In genomic region chr4:83501037-83501430, GRCm38 (mm10) we compare ENCODE assay signal across 7 mouse cellular contexts. TPM values are rescaled to one million over a fixed set of nuclear protein-coding genes. Genes with fewer than 3 reads are reported as not detected.
DNase-seq lines count a peak whose midpoint lies in the region; ATAC-seq lines count a peak whose summit lies in the region.

No protein-coding gene starts in this region.

- ATAC-seq in liver, embryonic 11.5 days (replicated peaks; ENCODE audit: low FRiP score) = no peak
- no peak for ATAC-seq in liver, embryonic 12.5 days
- ATAC-seq in forebrain, embryonic 14.5 days = peak; percentile 62
- ATAC-seq in limb, embryonic 12.5 days (ENCODE audit: insufficient number of reproducible peaks, insufficient read depth, low FRiP score, low TSS enrichment, low read depth) = no peak
- ATAC-seq in stomach, embryonic 16.5 days (ENCODE audit: insufficient read depth, low FRiP score) = no peak

- H3K36me3 ChIP-seq in liver, embryonic 11.5 days (ENCODE audit: control insufficient read depth, insufficient read depth, low read length) = no peaks in the 10 kb centered on the region
- H3K36me3 ChIP-seq in liver, embryonic 12.5 days = no peaks in the 10 kb centered on the region
- H3K36me3 ChIP-seq in forebrain, embryonic 14.5 days (ENCODE audit: control insufficient read depth, insufficient read depth, low read length) = no peaks in the 10 kb centered on the region
- no peaks in the 10 kb centered on the region for H3K36me3 ChIP-seq in limb, embryonic 12.5 days
- H3K36me3 ChIP-seq in stomach, embryonic 16.5 days (ENCODE audit: control insufficient read depth, insufficient read depth, low read length) = no peaks in the 10 kb centered on the region

- no peaks in the 10 kb centered on the region for H3K27me3 ChIP-seq in liver, embryonic 11.5 days (replicated peaks; ENCODE audit: control insufficient read depth, insufficient read depth, low read length)
- H3K27me3 ChIP-seq in liver, embryonic 12.5 days (replicated peaks) = peaks cover 3% of the 10 kb centered on the region; the same call in 1 of the 2 replicates
- H3K27me3 ChIP-seq in forebrain, embryonic 14.5 days (replicated peaks; ENCODE audit: control insufficient read depth, insufficient read depth, low read length) = no peaks in the 10 kb centered on the region
- no peaks in the 10 kb centered on the region for H3K27me3 ChIP-seq in limb, embryonic 12.5 days
- H3K27me3 ChIP-seq in stomach, embryonic 16.5 days (ENCODE audit: control insufficient read depth, insufficient read depth, low read length) = no peaks in the 10 kb centered on the region

- no peaks in the 10 kb centered on the region for H3K9me3 ChIP-seq in liver, embryonic 11.5 days (ENCODE audit: control insufficient read depth, low read length)
- H3K9me3 ChIP-seq in liver, embryonic 12.5 days (replicated peaks) = no peaks in the 10 kb centered on the region
- no peaks in the 10 kb centered on the region for H3K9me3 ChIP-seq in forebrain, embryonic 14.5 days (replicated peaks; ENCODE audit: control insufficient read depth, low read length)
- H3K9me3 ChIP-seq in limb, embryonic 12.5 days = no peaks in the 10 kb centered on the region
- no peaks in the 10 kb centered on the region for H3K9me3 ChIP-seq in stomach, embryonic 16.5 days (replicated peaks; ENCODE audit: control insufficient read depth, low read length)

- 40% methylated on average over 7 of the region's 7 CpGs for WGBS in liver, embryonic 11.5 days
- WGBS in liver, embryonic 12.5 days (ENCODE audit: insufficient replicate concordance) = 43% methylated on average over 7 of the region's 7 CpGs
- whole genome bisulfite sequencing in forebrain, embryonic 14.5 days = 29% methylated on average over 7 of the region's 7 CpGs
- 40% methylated on average over 7 of the region's 7 CpGs for WGBS in limb, embryonic 12.5 days
- WGBS in stomach, embryonic 16.5 days = 42% methylated on average over 7 of the region's 7 CpGs

- H3K4me1 ChIP-seq in liver, embryonic 11.5 days (replicated peaks; ENCODE audit: control insufficient read depth, insufficient read depth, low read length) = no peaks in the 10 kb centered on the region
- H3K4me1 ChIP-seq in liver, embryonic 12.5 days = peaks cover 4% of the 10 kb centered on the region; the same call in 1 of the 2 replicates
- no peaks in the 10 kb centered on the region for H3K4me1 ChIP-seq in forebrain, embryonic 14.5 days (ENCODE audit: control insufficient read depth, insufficient read depth, low read length)
- peaks cover 8% of the 10 kb centered on the region; the same call in 1 of the 2 replicates for H3K4me1 ChIP-seq in limb, embryonic 12.5 days (replicated peaks)
- no peaks in the 10 kb centered on the region for H3K4me1 ChIP-seq in stomach, embryonic 16.5 days (ENCODE audit: control insufficient read depth, insufficient read depth, low read length)

- no peak overlapping the region for H3K27ac ChIP-seq in liver, embryonic 11.5 days (ENCODE audit: low read depth, low read length)
- no peak overlapping the region for H3K27ac ChIP-seq in liver, embryonic 12.5 days
- no peak overlapping the region for H3K27ac ChIP-seq in forebrain, embryonic 14.5 days (ENCODE audit: low read depth, low read length)
- H3K27ac ChIP-seq in limb, embryonic 12.5 days = no peak overlapping the region
- no peak overlapping the region for H3K27ac ChIP-seq in stomach, embryonic 16.5 days (ENCODE audit: low read length)

- no peak for DNase-seq in liver, embryonic 11.5 days (ENCODE audit: low spot score)
- DNase-seq in forebrain, embryonic 14.5 days (ENCODE audit: low spot score) = no peak
- DNase-seq in urinary bladder, postnatal 10 days (ENCODE audit: low spot score) = no peak
- DNase-seq in liver = no peak

- peak overlapping the region; percentile 12; the same call in 1 of the 2 replicates for H3K4me2 ChIP-seq in liver, embryonic 11.5 days
- no peak overlapping the region for H3K4me2 ChIP-seq in liver, embryonic 12.5 days
- H3K4me2 ChIP-seq in forebrain, embryonic 14.5 days (ENCODE audit: low read length) = peak overlapping the region; percentile 53
- peak overlapping the region; percentile 64 for H3K4me2 ChIP-seq in limb, embryonic 12.5 days
- peak overlapping the region; percentile 48; the same call in 1 of the 2 replicates for H3K4me2 ChIP-seq in stomach, embryonic 16.5 days (ENCODE audit: low read depth, low read length)

- no peak overlapping the region for H3K9ac ChIP-seq in liver, embryonic 11.5 days (ENCODE audit: low read depth, low read length)
- no peak overlapping the region for H3K9ac ChIP-seq in liver, embryonic 12.5 days
- no peak overlapping the region for H3K9ac ChIP-seq in forebrain, embryonic 14.5 days (ENCODE audit: low read length)
- H3K9ac ChIP-seq in limb, embryonic 12.5 days (replicated peaks) = no peak overlapping the region; the same call in 1 of the 2 replicates
- H3K9ac ChIP-seq in stomach, embryonic 16.5 days (ENCODE audit: low read length) = no peak overlapping the region

- no peak overlapping the region for H3K4me3 ChIP-seq in liver, embryonic 11.5 days (ENCODE audit: low read depth, low read length)
- no peak overlapping the region for H3K4me3 ChIP-seq in liver, embryonic 12.5 days
- H3K4me3 ChIP-seq in forebrain, embryonic 14.5 days (ENCODE audit: low read depth, low read length) = peak overlapping the region; percentile 29
- H3K4me3 ChIP-seq in limb, embryonic 12.5 days (replicated peaks) = no peak overlapping the region
- no peak overlapping the region for H3K4me3 ChIP-seq in stomach, embryonic 16.5 days (replicated peaks; ENCODE audit: low read length)

RNA-seq across cellular contexts. Expression of gene Psip1, which starts 14.8 kb away (rescaled TPM):
- 120 and 125 TPM in 2 replicates for polyA plus RNA-seq in liver, embryonic 11.5 days (2014; fragmentation: Nextera tagmentation; extraction: Ambion mirVana)
- 92.0 and 100.0 TPM in 2 replicates for polyA plus RNA-seq in liver, embryonic 12.5 days (2016; fragmentation: Nextera tagmentation; extraction: Ambion mirVana)
- 299 and 320 TPM in 2 replicates for polyA plus RNA-seq in forebrain, embryonic 14.5 days (2014; fragmentation: Nextera tagmentation; extraction: Ambion mirVana)
- polyA plus RNA-seq in limb, embryonic 12.5 days (2016; fragmentation: Nextera tagmentation; extraction: Ambion mirVana) = 292 and 306 TPM in 2 replicates
- 61.7 and 72.9 TPM in 2 replicates for polyA plus RNA-seq in stomach, embryonic 16.5 days (2015; fragmentation: Nextera tagmentation; extraction: Ambion mirVana)

RNA-seq across cellular contexts. Expression of gene Ccdc171, which starts 24.3 kb away (rescaled TPM):
- 3.9 and 4.2 TPM in 2 replicates for polyA plus RNA-seq in liver, embryonic 11.5 days (2014; fragmentation: Nextera tagmentation; extraction: Ambion mirVana)
- polyA plus RNA-seq in liver, embryonic 12.5 days (2016; fragmentation: Nextera tagmentation; extraction: Ambion mirVana) = 2.4 and 2.6 TPM in 2 replicates
- polyA plus RNA-seq in forebrain, embryonic 14.5 days (2014; fragmentation: Nextera tagmentation; extraction: Ambion mirVana) = 3.8 and 6.1 TPM in 2 replicates
- polyA plus RNA-seq in limb, embryonic 12.5 days (2016; fragmentation: Nextera tagmentation; extraction: Ambion mirVana) = 5.4 and 6.4 TPM in 2 replicates
- 3.7 and 4.2 TPM in 2 replicates for polyA plus RNA-seq in stomach, embryonic 16.5 days (2015; fragmentation: Nextera tagmentation; extraction: Ambion mirVana)
